Mouse (Mus musculus) adrenal gland, adult 8-10 months (tissue): Measurements from ENCODE around the gene Rimkla. TPM values are rescaled to one million over a fixed set of nuclear protein-coding genes. Genes with fewer than 3 reads are reported as not detected.

Experiments
- DNase-seq: peaks from one replicate; pipeline ENCODE4 v3.0.0; 2022
- total RNA-seq, 4 experiments: library from RNA; stranded (reverse); gene quantifications; 2 replicates each; pipeline ENCODE4 v1.2.4; 2022

Rimkla gene
- total RNA-seq, 4 experiments from 2014 or later: 0.29 to 0.59 (median 0.46) TPM

GRCm38 (mm10) chr4:119467720-119468380, 24.6 kb downstream of the Rimkla start:
- no peak for DNase-seq

DNA sequence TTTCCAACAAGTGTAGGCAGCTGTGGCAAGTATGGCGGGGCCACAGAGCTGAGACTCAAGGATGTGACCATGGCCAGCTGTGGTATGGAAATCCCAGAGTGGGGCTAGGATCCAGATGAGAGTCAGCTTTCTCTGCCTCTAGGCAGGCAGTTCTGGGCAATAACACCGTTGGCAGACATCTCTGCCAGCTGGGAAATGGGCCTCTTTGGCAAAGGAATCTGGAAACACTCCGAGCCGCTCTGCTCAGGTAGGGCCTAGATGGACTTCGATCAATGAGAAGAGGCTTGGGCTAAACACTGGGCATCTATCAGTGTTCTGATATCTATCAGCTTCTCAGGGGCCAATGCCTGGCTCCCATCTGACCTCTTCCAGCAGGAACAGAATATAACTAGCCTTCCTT, 26.6 kb downstream of the Rimkla start:
- no peak for DNase-seq

DNA sequence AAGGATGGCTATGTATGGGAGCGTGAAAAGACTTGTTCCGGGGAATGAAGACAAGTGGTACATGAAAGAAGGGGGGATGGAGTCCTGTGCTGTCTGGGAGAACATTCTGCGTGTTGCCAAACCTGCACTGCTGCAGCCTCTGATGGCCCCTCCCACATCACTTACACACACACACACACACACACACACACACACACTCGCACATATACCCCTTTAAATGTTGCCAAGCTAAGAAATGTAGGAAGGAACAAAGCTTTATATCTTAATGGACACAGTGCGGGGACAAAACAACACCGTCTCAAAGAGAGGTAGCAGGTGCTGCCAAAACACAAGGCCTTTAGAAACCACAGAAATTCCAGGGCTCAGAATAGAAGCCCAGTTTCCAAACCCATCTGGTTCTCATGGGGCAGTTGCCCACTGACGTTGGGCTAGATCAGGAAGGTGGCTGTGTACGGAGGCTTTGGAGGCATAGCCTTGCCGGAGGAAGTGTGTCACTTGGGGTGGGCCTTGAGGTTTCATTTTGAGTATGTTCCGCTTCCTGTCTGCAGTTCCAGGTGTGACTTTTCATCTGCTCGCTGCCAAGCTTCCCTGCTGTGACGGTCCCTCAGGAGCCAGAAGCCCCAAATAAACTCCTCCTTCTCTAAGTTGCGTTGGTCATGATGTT, 28.5 kb downstream of the Rimkla start:
- DNase-seq: no peak

DNA sequence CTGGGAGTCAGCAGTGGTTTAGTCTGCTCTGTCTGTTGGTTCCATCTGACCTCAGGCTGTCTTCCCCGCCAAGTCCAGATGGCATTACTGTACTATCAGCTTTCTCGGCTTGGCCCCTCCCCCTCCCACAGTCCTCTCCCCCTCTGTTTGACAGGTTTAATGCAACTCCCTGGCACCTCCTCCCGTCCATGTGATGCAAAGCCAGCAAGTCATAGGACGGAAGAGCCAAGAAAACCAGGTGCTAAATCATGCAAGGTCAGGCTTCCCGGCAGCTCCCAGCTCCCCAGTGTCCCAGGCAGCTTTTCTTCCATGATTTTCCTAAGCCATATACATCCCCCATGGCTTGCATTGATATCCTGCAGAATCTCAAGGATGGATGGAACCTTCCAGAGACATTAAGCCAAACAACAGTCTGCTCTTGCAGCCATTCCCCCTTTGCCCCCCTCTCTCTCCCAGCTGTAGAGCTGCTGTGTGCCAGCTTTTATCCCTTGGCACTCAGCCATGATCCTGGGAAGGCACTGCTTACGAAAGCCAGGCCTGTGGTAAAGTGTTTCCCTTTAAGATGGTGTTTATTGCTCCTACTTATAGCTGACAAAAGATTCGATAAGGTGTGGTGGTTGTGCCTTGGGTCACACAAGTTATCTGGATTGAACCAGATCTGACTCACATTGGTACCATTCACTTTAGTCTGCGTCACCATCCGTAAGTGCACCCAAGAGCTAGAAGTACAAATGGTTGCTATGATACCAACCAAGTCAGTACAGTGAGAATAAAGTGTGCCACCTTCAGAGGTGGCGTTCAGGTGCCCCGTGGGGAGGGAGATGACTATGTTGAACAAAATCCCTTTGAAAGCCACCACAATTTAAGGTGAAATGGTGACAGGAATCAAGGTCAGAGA, 29.3 kb downstream of the Rimkla start:
- DNase-seq: peak; percentile 37

DNA sequence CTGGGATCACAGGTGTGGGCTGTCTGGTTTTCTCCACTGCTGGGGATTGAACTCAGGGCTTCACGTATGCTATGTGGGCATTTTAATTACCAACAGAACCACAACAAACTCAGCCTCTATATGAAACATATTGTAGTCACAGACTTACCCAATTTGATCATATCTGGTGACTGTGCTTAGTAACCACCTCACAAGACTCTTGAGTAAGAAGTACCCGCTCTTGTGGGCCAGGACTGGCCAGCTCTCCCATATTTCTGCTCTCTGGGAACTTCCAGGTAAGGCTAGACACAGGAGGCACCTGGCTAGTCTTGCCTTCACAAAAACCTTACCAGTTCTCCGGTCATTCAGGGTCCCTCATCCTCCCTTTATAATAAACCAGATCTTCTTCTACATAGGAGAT, 30.0 kb downstream of the Rimkla start:
- DNase-seq: no peak

DNA sequence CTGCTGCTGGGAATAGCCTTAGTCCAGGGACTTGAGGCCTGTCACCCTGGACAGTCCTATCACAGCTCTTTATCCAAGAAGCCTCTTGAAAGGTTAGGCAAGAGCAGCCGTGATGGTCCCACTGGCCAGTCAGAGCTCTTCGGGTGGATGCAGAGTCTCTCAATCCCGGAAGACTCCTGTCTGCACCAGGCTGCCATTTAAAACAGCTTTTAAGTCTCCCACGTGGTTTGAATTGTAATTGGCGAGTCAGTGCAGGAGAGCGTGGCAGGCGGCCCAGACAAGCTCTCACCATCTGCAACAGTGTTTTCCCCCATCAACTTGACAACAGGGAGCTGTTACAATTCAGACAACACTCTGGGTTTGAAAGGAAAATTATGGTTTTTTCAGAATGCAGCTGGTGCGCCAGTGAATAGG, 31.7 kb downstream of the Rimkla start:
- DNase-seq: no peak

DNA sequence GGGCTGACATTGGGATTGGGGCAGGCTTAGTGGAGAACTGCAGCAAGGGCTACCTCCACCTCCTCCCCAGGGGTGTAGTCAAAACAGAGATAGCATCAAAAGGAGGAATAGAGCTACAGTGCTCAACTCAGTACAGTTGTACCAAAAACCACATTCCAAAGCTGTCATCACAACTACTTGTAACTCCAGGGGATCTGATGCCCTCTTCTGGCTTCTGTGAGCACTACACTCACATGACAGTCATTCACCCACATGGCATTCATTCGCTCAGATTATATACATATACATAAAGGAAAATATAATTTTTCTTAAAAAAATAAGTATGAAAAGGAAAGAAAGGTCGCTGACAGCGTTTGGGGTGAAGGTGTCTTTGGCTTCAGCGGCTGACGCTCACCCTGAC, 32.1 kb downstream of the Rimkla start:
- DNase-seq: no peak

- no peak for DNase-seq
Observed at GRCm38 (mm10) chr4:119453533-119453932, 38.9 kb downstream of the Rimkla start.

DNA sequence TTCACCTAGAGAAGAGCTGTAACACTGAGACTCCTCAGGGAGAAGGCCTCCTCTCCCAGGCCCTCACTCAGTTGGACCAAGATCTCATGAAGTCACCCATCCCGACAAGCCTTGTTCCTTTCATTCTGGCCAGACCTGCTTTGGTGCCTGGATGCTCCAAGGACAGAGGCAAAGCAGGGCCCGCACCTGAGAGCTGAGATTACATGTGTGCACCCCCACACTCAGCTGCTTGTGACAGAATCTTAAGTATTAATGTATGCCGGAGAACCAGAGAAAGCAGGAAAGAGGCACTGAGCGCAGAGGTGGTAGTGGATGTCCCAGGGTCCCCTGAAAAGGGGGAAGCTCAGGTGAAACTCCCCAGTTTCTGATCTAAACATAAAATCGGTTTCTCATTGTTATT, 39.3 kb downstream of the Rimkla start:
- no peak for DNase-seq

DNA sequence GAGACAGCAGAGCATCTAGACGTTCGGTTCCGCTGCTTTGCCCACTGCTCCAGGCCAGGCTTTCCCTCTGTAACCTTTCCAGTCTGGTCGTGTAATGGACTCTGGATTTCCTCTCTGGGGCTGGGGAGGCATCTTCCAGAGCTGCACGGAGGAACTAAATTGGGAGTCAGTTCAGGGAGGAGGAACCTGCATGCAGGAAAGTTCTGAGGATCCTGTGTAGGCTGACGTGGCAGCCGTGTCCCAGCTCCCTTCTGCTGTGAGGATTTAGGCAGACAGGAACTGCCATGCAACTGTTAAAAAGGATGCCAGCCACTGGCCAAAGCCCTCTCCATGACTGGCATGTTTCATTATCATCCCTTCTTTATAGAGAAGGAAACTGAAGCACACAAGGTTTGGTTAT, 42.0 kb downstream of the Rimkla start:
- no peak for DNase-seq

- peak; percentile 56 for DNase-seq
Observed at GRCm38 (mm10) chr4:119447786-119448185, 44.6 kb downstream of the Rimkla start.

DNA sequence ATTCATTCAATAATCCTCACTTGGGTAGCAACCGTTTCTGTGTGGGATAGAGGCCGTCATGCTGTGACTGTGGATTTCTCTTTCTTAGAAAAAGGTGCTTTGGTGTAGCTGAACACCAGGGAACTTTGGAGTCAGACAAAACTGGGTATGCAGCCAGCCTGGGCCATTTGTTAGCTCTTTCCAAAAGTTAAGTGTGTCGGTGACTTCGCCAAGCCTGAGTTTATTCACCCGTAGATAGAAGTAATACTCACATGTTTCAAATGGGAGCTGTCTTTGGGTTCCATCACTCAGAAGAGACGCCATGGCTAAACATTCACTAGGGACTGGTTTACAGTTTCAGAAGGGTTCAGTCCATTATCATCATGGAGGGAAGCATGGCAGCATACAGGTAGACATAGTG, 45.2 kb downstream of the Rimkla start:
- no peak for DNase-seq

GRCm38 (mm10) chr4:119442539-119442938, 49.9 kb downstream of the Rimkla start:
- DNase-seq: no peak

- DNase-seq: no peak
Observed at GRCm38 (mm10) chr4:119441836-119442235, 50.6 kb downstream of the Rimkla start.

DNA sequence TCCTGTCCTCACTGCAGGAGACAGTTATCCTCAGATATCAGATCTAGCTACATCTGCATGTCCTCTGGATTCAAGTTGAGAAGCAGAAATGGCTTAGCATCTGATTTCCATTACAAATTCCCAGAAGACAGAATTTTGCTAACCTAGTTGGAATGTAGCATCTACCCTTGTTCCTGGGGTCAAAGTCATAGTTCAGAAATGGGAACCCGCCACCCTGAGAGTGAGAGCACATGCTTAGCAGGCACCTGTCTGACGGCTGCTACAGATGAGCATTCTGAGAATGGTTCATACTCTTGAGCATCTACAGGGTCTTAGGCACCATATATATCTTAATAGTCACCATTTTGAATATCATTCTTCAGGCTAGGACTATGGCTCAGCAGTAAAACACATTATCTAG, 54.5 kb downstream of the Rimkla start:
- no peak for DNase-seq

GRCm38 (mm10) chr4:119430678-119431077, 61.8 kb downstream of the Rimkla start:
- peak; percentile 25 for DNase-seq

DNA sequence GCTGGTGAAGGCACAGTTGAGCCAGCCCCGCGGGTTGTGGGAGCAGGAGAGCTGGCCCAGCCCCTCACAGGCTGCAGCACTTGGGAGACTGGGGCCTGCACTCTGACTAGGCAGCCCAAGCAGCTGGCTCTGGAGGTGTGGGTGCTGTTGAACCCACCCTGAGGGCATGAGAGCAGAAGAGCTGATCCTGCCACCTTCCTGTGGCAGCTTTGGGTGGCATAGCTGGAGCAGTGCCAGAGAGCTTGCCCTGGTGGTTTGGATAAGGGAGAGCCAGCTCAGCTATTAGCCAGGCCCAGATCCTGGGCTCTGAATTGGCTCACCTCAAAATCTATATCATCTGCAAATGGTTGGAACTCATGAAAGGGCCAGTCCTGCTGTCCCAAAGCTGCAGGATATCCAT, 64.7 kb downstream of the Rimkla start:
- peak; percentile 29 for DNase-seq

- no peak for DNase-seq
Observed at GRCm38 (mm10) chr4:119425601-119426000, 66.8 kb downstream of the Rimkla start.

DNA sequence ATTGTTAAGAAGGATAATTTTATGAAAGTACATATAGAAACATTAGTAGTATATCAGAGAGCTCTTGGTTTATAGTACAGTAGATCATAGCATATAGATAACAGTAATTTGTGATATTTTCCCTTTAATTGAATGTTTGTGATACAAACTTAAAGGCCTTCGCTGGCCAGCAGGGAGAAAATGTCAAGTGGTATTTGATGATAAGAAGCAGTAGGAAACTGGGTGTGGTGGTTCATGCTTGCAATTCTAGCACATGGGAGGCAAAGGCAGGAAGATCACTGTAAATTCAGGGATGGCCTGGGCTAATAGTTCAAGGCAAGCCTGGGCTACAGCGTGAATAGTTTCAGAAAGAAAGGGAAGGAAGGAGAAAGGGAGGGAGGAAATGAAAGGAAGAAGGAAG, 67.4 kb downstream of the Rimkla start:
- DNase-seq: no peak

- DNase-seq: peak; percentile 92
Observed at GRCm38 (mm10) chr4:119422294-119422964, 70.0 kb downstream of the Rimkla start, which contains the start of the genes Ppcs and Zmynd12. TSS of gene Ppcs (minus strand) at chr4:119422420. TSS of gene Zmynd12 (plus strand) at chr4:119422814.

DNA sequence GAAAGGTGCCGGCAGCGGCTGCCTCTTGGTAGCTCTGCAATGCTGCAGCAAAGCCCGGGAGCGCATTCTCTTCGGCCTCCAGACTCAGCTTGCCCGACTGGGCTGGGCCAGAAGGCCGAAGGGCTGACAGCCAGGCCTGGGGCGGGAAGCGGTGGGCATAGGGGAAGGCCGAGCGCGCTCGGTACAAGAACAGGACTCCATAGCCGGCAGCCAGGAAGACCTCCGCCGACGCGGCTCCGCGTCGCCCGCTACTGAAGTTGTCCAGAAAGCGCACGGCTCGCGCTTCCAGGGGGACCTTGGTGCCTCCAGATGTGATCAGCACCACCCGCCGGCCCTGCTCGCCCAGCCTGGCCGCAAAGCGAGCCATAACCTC, 70.5 kb downstream of the Rimkla start:
- peak; percentile 21 for DNase-seq

DNA sequence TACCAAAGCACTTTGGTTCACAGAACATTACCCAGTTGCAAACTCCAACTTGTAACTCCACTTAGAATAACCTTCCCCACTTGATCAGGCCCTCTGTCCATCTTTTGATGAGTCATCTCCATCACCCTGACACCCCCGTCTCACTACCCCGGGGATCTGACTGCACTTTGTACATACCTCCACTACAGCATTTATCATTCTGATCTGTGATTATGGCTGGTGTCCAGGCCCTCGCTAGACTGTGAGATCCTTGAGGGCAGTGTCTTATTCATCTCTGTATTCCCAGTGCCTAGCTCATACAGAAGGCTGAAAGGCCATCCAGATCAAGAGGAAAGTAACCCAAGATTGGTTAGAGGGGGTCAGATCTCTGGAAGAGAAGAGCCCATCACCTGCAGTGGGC, 71.2 kb downstream of the Rimkla start:
- DNase-seq: peak; percentile 37

DNA sequence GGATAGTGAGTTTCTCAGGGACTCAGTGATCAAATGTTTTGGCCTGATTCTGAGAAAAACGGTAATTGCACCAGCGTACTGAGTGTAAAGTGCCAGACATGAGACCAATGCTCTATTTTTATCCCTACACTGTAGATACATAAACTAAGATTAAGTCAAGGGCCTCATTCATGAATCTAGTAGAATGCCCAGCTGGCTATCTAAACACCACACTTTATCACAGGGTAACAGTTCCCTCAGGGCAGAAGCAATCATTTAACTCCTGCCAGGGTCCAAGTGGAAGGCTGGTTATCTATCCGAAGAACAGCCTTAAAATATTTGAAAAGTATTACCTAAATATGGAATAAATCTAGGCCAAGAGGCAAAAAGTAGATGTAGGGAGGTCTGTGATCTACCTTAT, 74.5 kb downstream of the Rimkla start:
- DNase-seq: no peak
